Mouse (Mus musculus): ENCODE data around the gene Cdca3. TPM values are rescaled to one million over a fixed set of nuclear protein-coding genes. Genes with fewer than 3 reads are reported as not detected.

The Cdca3 gene
- polyA plus RNA-seq, 1 experiment from 2014 or later = 23.7 TPM

- H3K36me3 ChIP-seq = peaks cover 17% of the 10 kb centered on the region
- WGBS = 91% methylated on average over 9 of the region's 9 CpGs
- H3K27me3 ChIP-seq (replicated peaks) = no peaks in the 10 kb centered on the region
- H3K9me3 ChIP-seq (replicated peaks) = no peaks in the 10 kb centered on the region
- H3K4me1 ChIP-seq = peaks cover 84% of the 10 kb centered on the region
- H3K4me3 ChIP-seq (replicated peaks) = peak overlapping the region; percentile 13; the same call in 1 of the 2 replicates
- peak overlapping the region; percentile 97 for H3K27ac ChIP-seq (replicated peaks)
- H3K4me2 ChIP-seq = peak overlapping the region; percentile 72
- no peak for ATAC-seq (ENCODE audit: low FRiP score)
- peak overlapping the region; percentile 32; the same call in 1 of the 2 replicates for H3K9ac ChIP-seq (replicated peaks)
Measured at GRCm38 (mm10) chr6:124860511-124860910, 31.2 kb downstream of the Cdca3 start.

- no peak for ATAC-seq (ENCODE audit: low FRiP score)
- H3K9me3 ChIP-seq (replicated peaks) = no peaks in the 10 kb centered on the region
- H3K4me3 ChIP-seq (replicated peaks) = peak overlapping the region; percentile 71; the same call in 1 of the 2 replicates
- H3K4me2 ChIP-seq = peak overlapping the region; percentile 72
- 81% methylated on average over 19 of the region's 19 CpGs for WGBS
- H3K27ac ChIP-seq (replicated peaks) = peak overlapping the region; percentile 97
- H3K27me3 ChIP-seq (replicated peaks) = no peaks in the 10 kb centered on the region
- H3K4me1 ChIP-seq = peaks cover 84% of the 10 kb centered on the region
- peaks cover 17% of the 10 kb centered on the region for H3K36me3 ChIP-seq
- peak overlapping the region; percentile 89 for H3K9ac ChIP-seq (replicated peaks)
Measured at GRCm38 (mm10) chr6:124861266-124861665, 31.9 kb downstream of the Cdca3 start.

DNA sequence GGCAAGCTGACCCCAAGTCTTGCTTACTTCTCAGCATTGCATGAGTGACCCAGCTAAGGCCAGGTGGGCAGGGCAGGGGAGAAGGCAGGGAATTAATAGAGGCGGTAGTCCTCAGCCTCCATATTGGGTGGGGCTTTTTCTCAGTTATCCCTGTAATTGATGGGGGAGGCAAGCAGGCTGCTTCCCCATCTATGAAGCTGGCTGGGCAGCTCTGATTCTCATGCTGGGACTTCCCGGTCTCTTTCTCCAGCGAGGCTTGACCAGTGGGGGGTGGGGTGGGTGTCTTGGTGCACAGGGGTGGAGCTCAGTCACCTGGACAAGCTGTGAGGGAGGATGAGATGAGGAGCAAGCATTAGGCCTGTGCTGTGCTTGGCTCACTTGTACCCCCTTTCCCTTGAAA lies 32.5 kb downstream of the Cdca3 start:
- peaks cover 82% of the 10 kb centered on the region for H3K4me1 ChIP-seq
- H3K9me3 ChIP-seq (replicated peaks) = no peaks in the 10 kb centered on the region
- no peak for ATAC-seq (ENCODE audit: low FRiP score)
- peak overlapping the region; percentile 72 for H3K4me2 ChIP-seq
- peak overlapping the region; percentile 97 for H3K27ac ChIP-seq (replicated peaks)
- peak overlapping the region; percentile 89 for H3K9ac ChIP-seq (replicated peaks)
- H3K4me3 ChIP-seq (replicated peaks) = peak overlapping the region; percentile 71
- 45% methylated on average over 3 of the region's 3 CpGs for WGBS
- H3K27me3 ChIP-seq (replicated peaks) = no peaks in the 10 kb centered on the region
- peaks cover 17% of the 10 kb centered on the region for H3K36me3 ChIP-seq

DNA sequence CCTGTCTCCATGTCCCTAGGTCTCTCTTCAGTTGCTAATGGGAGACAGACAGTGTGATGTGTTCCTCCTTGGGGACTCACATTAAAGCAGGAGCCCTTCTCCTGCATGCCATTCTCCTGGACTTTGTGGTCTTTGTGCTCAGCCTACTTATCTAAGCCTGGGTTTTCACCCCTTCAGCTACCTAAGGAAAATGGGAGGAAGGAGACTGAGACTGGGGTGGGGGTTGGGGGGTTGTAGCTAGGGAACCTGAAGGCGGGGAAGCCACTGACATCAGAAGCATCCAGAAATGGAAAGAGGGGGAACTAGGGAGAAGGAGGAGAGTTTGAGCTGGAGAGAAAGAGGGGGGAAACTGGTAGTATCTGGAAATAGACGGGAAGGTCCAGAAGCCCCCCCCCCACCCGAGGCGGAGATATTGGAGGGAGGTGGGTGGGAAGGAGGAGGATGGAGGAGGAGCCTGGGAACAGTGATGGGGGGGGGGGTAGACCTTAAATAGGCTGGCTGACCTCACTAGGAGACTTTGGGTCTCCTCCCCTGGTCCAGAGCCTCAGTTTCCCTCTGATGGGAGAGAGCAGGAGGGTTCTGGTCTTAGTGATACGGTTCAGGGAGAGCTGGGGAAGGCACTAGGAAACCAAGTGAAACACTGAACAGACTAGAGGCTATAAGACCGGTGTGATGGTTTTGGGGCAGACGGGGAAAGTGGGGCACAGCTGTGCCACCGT lies 33.2 kb downstream of the Cdca3 start:
- ATAC-seq (ENCODE audit: low FRiP score) = peak; percentile 3; the same call in 1 of the 2 replicates
- peak overlapping the region; percentile 72 for H3K4me2 ChIP-seq
- no peaks in the 10 kb centered on the region for H3K27me3 ChIP-seq (replicated peaks)
- WGBS = 8% methylated on average over 8 of the region's 8 CpGs
- peak overlapping the region; percentile 71 for H3K4me3 ChIP-seq (replicated peaks)
- H3K9ac ChIP-seq (replicated peaks) = peak overlapping the region; percentile 89
- peaks cover 17% of the 10 kb centered on the region for H3K36me3 ChIP-seq
- peaks cover 82% of the 10 kb centered on the region for H3K4me1 ChIP-seq
- H3K27ac ChIP-seq (replicated peaks) = peak overlapping the region; percentile 97
- H3K9me3 ChIP-seq (replicated peaks) = no peaks in the 10 kb centered on the region

GRCm38 (mm10) chr6:124863125-124863657 lies 33.8 kb downstream of the Cdca3 start:
- H3K4me3 ChIP-seq (replicated peaks) = peak overlapping the region; percentile 71
- no peaks in the 10 kb centered on the region for H3K27me3 ChIP-seq (replicated peaks)
- H3K36me3 ChIP-seq = peaks cover 17% of the 10 kb centered on the region
- peak overlapping the region; percentile 89 for H3K9ac ChIP-seq (replicated peaks)
- peak; percentile 35 for ATAC-seq (ENCODE audit: low FRiP score)
- H3K27ac ChIP-seq (replicated peaks) = peak overlapping the region; percentile 97
- no peaks in the 10 kb centered on the region for H3K9me3 ChIP-seq (replicated peaks)
- H3K4me1 ChIP-seq = peaks cover 76% of the 10 kb centered on the region
- H3K4me2 ChIP-seq = peak overlapping the region; percentile 72
- 0% methylated on average over 8 of the region's 16 CpGs for WGBS

GRCm38 (mm10) chr6:124863658-124864298 lies 34.4 kb downstream of the Cdca3 start, which contains the start of gene Gpr162:
TSS of gene Gpr162 (minus strand) at chr6:124863983.
- peak; percentile 72 for ATAC-seq (ENCODE audit: low FRiP score)
- no peaks in the 10 kb centered on the region for H3K27me3 ChIP-seq (replicated peaks)
- H3K9me3 ChIP-seq (replicated peaks) = no peaks in the 10 kb centered on the region
- H3K36me3 ChIP-seq = peaks cover 14% of the 10 kb centered on the region
- H3K9ac ChIP-seq (replicated peaks) = peak within 1 kb of the TSS; percentile 89
- peak within 1 kb of the TSS; percentile 97 for H3K27ac ChIP-seq (replicated peaks)
- under 1% methylated on average over 43 of the region's 43 CpGs for WGBS
- H3K4me3 ChIP-seq (replicated peaks) = peak within 1 kb of the TSS; percentile 71
- peak within 1 kb of the TSS; percentile 72 for H3K4me2 ChIP-seq
- H3K4me1 ChIP-seq = peaks cover 70% of the 10 kb centered on the region

GRCm38 (mm10) chr6:124865766-124866362 lies 36.5 kb downstream of the Cdca3 start:
- ATAC-seq (ENCODE audit: low FRiP score) = no peak
- peaks cover 49% of the 10 kb centered on the region for H3K4me1 ChIP-seq

DNA sequence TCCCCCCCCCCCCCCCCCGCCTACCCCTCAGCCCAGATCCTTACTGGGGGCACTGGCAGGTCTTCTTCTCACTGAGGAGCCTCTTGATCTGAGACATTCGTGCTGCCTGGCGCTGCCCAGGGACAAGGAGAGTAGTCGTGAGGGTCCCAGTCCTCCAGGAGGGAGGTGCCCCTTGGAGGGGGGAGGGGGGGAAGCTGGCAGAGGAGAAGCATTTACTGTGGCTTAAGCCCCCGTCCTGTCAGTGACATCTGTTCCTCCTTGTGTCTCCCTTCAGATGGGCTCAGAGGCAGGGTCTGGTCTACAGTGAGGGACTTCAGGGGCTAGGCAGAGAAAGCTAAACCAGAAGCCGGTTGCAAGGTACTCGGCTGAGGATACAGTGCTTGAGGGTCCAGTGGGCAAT lies 37.2 kb downstream of the Cdca3 start:
- Histone ChIP-seq H3K27me3 (replicated peaks) (no peaks in the 10 kb centered on the region), H3K36me3 (no peaks in the 10 kb centered on the region; the same call in 1 of the 2 replicates), H3K9ac (replicated peaks) (no peak overlapping the region), H3K4me3 (replicated peaks) (no peak overlapping the region), H3K27ac (replicated peaks) (no peak overlapping the region), H3K4me2 (no peak overlapping the region), H3K4me1 (peaks cover 42% of the 10 kb centered on the region), H3K9me3 (replicated peaks) (no peaks in the 10 kb centered on the region)
- 64% methylated on average over 6 of the region's 7 CpGs for WGBS
- ATAC-seq (ENCODE audit: low FRiP score) = no peak

More at GRCm38 (mm10) chr6:124865766-124866362, 36.5 kb downstream of the Cdca3 start:
- Histone ChIP-seq H3K27me3 (replicated peaks) (no peaks in the 10 kb centered on the region), H3K4me3 (replicated peaks) (no peak overlapping the region), H3K36me3 (peaks cover 6% of the 10 kb centered on the region), H3K27ac (replicated peaks) (peak overlapping the region; percentile 18; the same call in 1 of the 2 replicates), H3K4me2 (no peak overlapping the region), H3K9me3 (replicated peaks) (no peaks in the 10 kb centered on the region), H3K9ac (replicated peaks) (no peak overlapping the region)
- 49% methylated on average over 18 of the region's 18 CpGs for WGBS

- Histone ChIP-seq H3K4me2 (no peak overlapping the region), H3K27me3 (replicated peaks) (no peaks in the 10 kb centered on the region), H3K9me3 (replicated peaks) (no peaks in the 10 kb centered on the region), H3K27ac (replicated peaks) (no peak overlapping the region), H3K36me3 (no peaks in the 10 kb centered on the region), H3K4me1 (no peaks in the 10 kb centered on the region), H3K4me3 (replicated peaks) (no peak overlapping the region), H3K9ac (replicated peaks) (no peak overlapping the region; the same call in 1 of the 2 replicates)
- ATAC-seq (ENCODE audit: low FRiP score) = no peak
- 74% methylated on average over 2 of the region's 3 CpGs for WGBS
Measured at GRCm38 (mm10) chr6:124874348-124874747, 45.0 kb downstream of the Cdca3 start.

GRCm38 (mm10) chr6:124879390-124879789 lies 50.0 kb downstream of the Cdca3 start:
- 69% methylated on average over 6 of the region's 6 CpGs for WGBS
- Histone ChIP-seq H3K4me1 (no peaks in the 10 kb centered on the region), H3K4me2 (no peak overlapping the region), H3K4me3 (replicated peaks) (no peak overlapping the region), H3K9ac (replicated peaks) (no peak overlapping the region), H3K27me3 (replicated peaks) (no peaks in the 10 kb centered on the region), H3K36me3 (no peaks in the 10 kb centered on the region), H3K27ac (replicated peaks) (no peak overlapping the region), H3K9me3 (replicated peaks) (no peaks in the 10 kb centered on the region)
- no peak for ATAC-seq (ENCODE audit: low FRiP score)

GRCm38 (mm10) chr6:124881821-124882220 lies 52.5 kb downstream of the Cdca3 start:
- Histone ChIP-seq H3K4me2 (no peak overlapping the region), H3K4me3 (replicated peaks) (no peak overlapping the region), H3K27ac (replicated peaks) (no peak overlapping the region), H3K36me3 (no peaks in the 10 kb centered on the region), H3K9ac (replicated peaks) (no peak overlapping the region), H3K9me3 (replicated peaks) (no peaks in the 10 kb centered on the region), H3K27me3 (replicated peaks) (no peaks in the 10 kb centered on the region), H3K4me1 (no peaks in the 10 kb centered on the region)
- no peak for ATAC-seq (ENCODE audit: low FRiP score)
- WGBS = 94% methylated on average over 9 of the region's 9 CpGs
